Mouse (Mus musculus) thymus, adult 2 months (tissue): ENCODE data around the gene Aqp11.

Experiments used
- CTCF ChIP-seq: fragments of 200-500 bp; IDR thresholded peaks from 2 replicates; pipeline ENCODE4 v1.5.1; 2012; ENCODE audit warnings: mild to moderate bottlenecking, control low read depth, low read length, moderate library complexity, borderline replicate concordance; ENCODE audit not compliant: control insufficient read depth, poor library complexity, insufficient read depth; ENCODE audit errors: extremely low read depth
- POLR2A ChIP-seq: fragments of 200-500 bp; IDR thresholded peaks from 2 replicates; pipeline ENCODE4 v1.6.1; 2012; ENCODE audit warnings: mild to moderate bottlenecking, low read length, control low read depth, moderate library complexity; ENCODE audit not compliant: control insufficient read depth, poor library complexity, insufficient read depth; ENCODE audit errors: extremely low read depth

DNA sequence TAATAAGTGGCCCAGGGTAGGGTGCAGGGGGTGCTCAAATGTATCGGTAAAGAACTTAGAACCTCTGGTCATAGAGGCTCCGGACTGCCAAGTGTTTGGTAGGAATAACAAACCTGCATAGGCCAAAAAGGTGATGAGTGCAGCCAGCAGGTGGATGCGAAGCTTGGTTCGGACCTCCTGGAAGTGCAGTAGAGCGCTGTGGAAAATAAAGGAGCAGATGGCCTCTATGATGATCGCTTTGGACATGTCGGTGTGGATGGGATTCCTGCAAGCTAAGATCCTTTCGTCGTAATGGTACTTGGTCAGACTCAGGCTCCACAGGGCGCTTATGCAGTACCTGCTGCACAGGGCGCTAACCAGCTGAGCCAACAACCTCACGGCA lies 842 bp downstream of the Aqp11 start:
- TF ChIP-seq CTCF (0 out of 2 replicates have a peak, but pooled peaks have one; percentile 2), POLR2A (no peak)
